Mouse (Mus musculus): Measurements from ENCODE around the gene Plcl2.
"Not testable (repeated sequence)": the region's sequence is repeated elsewhere in the genome, so short reads cannot be mapped to it uniquely, and the experiment has no call there.

Gene Plcl2

GRCm38 (mm10) chr17:50621996-50622395 lies 112.8 kb downstream of the Plcl2 start:
- DNase-seq (ENCODE audit: extremely low read depth, low read depth): no peak

- no peak for DNase-seq (ENCODE audit: extremely low read depth, low read depth)
Measured at GRCm38 (mm10) chr17:50625584-50625983, 116.4 kb downstream of the Plcl2 start.

GRCm38 (mm10) chr17:50627658-50628057 lies 118.5 kb downstream of the Plcl2 start:
- DNase-seq (ENCODE audit: extremely low read depth, low read depth): no peak

GRCm38 (mm10) chr17:50628716-50629115 lies 119.5 kb downstream of the Plcl2 start:
- DNase-seq (ENCODE audit: extremely low read depth, low read depth): no peak

- not testable (repeated sequence) for DNase-seq (ENCODE audit: extremely low read depth, low read depth)
Measured at GRCm38 (mm10) chr17:50630992-50631391, 121.8 kb downstream of the Plcl2 start.

GRCm38 (mm10) chr17:50634008-50634871 lies 125.0 kb downstream of the Plcl2 start:
- no peak for DNase-seq (ENCODE audit: extremely low read depth, low read depth)

GRCm38 (mm10) chr17:50635961-50636585 lies 126.9 kb downstream of the Plcl2 start:
- no peak for DNase-seq (ENCODE audit: extremely low read depth, low read depth)

GRCm38 (mm10) chr17:50638791-50639190 lies 129.6 kb downstream of the Plcl2 start:
- no peak for DNase-seq (ENCODE audit: extremely low read depth, low read depth)

- DNase-seq (ENCODE audit: extremely low read depth, low read depth): no peak
Measured at GRCm38 (mm10) chr17:50641076-50641610, 131.9 kb downstream of the Plcl2 start.

- DNase-seq (ENCODE audit: extremely low read depth, low read depth): no peak
Measured at GRCm38 (mm10) chr17:50641879-50642278, 132.7 kb downstream of the Plcl2 start.

GRCm38 (mm10) chr17:50643356-50643755 lies 134.2 kb downstream of the Plcl2 start:
- DNase-seq (ENCODE audit: extremely low read depth, low read depth): no peak

- DNase-seq (ENCODE audit: extremely low read depth, low read depth): no peak
Measured at GRCm38 (mm10) chr17:50643989-50644388, 134.8 kb downstream of the Plcl2 start.

- not testable (repeated sequence) for DNase-seq (ENCODE audit: extremely low read depth, low read depth)
Measured at GRCm38 (mm10) chr17:50648141-50648540, 138.9 kb downstream of the Plcl2 start.

GRCm38 (mm10) chr17:50648757-50649419 lies 139.7 kb downstream of the Plcl2 start:
- DNase-seq (ENCODE audit: extremely low read depth, low read depth): no peak

GRCm38 (mm10) chr17:50650535-50651223 lies 141.5 kb downstream of the Plcl2 start:
- no peak for DNase-seq (ENCODE audit: extremely low read depth, low read depth)

GRCm38 (mm10) chr17:50654741-50655415 lies 145.7 kb downstream of the Plcl2 start:
- no peak for DNase-seq (ENCODE audit: extremely low read depth, low read depth)

GRCm38 (mm10) chr17:50655416-50655776 lies 146.2 kb downstream of the Plcl2 start:
- no peak for DNase-seq (ENCODE audit: extremely low read depth, low read depth)

- no peak for DNase-seq (ENCODE audit: extremely low read depth, low read depth)
Measured at GRCm38 (mm10) chr17:50657321-50657720, 148.1 kb downstream of the Plcl2 start.

GRCm38 (mm10) chr17:50658901-50659300 lies 149.7 kb downstream of the Plcl2 start:
- no peak for DNase-seq (ENCODE audit: extremely low read depth, low read depth)

- DNase-seq (ENCODE audit: extremely low read depth, low read depth): no peak
Measured at GRCm38 (mm10) chr17:50667596-50667995, 158.4 kb downstream of the Plcl2 start.

All from MEL-GATA-1-ER (cell line).